Mouse (Mus musculus): Measurements from ENCODE around the gene Scarb1.

- TF ChIP-seq CTCF (IDR thresholded peaks at IDR 0.05; ENCODE audit: low read depth) (no peak), EP300 (IDR thresholded peaks at IDR 0.05; ENCODE audit: low read depth) (no peak)
These were observed 1.7 kb downstream of the Scarb1 start for GRCm38 (mm10) chr5:125339108-125339751.

Measured in heart, postnatal 0 days (tissue).